Mouse (Mus musculus) spleen, adult 12 weeks (tissue): ENCODE measurements around the gene Fbxo21.
A peak's percentile ranks its signal among the peaks of the same experiment; 100 is the strongest.

Source experiments
- DNase-seq: peaks from one replicate; pipeline ENCODE4 v3.0.0; 2022; ENCODE audit warnings: low spot score

The Fbxo21 gene

DNA sequence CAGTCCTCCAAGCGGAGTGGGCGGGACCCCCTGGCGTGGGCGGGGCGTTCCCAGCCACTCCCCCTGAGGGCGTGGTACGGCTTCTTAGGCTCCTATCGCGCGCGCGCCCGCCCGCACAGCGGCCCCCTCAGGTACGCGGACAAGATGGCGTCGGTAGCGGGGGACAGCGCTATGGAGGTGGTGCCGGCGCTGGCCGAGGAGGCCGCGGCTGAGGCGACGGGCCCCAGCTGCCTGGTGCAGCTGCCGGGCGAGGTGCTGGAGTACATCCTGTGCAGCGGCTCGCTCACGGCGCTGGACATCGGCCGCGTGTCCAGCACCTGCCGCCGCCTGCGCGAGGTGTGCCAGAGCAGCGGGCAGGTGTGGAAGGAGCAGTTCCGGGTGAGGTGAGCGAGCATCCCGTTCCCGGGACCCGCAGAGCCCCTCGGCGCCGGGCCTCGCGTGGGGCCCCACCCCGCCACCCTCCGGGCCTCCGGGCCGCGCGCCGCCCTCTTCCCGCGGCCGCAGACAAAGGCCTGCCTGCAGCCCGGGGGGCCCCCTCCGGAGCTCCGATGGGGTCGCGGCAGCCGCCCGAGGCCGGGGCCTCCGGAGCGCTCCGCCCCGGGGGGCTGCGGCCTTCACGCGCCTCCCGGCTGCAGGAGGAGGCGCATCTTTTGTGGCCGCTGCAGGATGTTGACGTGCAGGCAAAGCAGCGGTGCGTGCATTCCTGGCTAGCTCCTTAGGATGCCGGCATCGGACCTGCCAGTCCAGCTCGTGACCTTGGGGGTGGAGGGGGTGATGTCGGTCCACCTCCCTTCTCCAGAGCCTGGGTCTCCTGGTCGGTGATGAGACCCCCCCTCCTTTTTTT lies at the start of gene Fbxo21:
TSS of gene Fbxo21 (plus strand) at position 74 of the 844 bp plus-strand sequence.
- DNase-seq = peak; percentile 74

DNA sequence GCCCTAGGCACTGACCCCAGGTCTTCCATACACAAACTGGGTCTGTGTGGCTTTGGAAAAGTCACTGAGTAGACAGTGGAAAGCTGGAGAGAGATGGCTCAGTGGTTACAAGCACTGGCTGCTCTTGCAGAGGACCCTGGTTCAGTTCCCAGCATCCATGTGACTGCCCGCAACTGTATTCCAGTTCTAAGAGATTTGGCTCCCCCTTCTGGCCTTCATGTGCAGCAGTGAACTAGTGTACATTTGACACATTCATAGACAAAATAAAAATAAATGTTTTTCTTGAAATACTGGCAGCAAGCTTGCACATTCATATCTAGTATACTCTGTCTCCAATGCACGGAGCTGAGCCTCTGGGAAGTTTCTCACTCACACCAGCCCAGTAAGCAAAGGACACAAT lies 48.0 kb upstream of the Fbxo21 start:
- no peak for DNase-seq

DNA sequence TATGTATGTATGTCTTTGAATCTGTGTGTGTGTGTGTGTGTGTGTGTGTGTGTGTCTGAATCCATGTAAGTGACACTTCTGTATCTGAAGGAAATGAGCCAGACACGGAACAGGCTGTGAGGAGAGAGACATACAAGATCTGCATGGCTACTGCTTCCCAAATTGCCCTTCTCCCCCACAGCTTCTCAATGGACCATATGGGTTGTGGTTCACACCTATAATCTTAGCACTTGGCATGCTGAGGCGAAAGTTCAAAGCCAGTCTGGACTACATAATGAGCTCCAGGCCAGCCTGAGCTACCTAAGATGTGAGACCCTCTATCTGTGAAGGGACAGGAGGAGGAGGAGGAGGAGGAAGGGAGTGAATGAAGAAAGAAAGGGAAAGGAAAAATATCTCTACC lies 44.3 kb upstream of the Fbxo21 start:
- no peak for DNase-seq

DNA sequence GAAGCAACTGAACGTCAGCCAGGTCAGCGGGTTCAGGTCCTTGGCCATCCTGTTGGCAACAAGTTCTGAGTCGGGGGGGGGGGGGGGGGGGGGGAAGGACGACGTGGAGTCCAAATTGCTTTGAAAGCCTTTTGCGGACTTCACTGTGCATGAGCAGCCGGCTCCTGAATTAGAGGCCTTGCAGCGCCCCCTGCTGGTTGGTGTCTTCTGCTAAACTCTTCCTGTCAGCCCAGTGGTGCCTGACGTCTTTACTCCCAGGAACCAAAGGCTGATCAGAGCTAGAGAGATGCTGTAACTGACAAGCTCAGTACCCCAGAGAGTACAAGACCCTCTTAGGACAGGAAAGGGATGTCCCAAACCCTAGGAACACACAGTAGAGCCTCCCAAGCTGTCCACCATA lies 43.7 kb upstream of the Fbxo21 start:
- peak; percentile 42 for DNase-seq

DNA sequence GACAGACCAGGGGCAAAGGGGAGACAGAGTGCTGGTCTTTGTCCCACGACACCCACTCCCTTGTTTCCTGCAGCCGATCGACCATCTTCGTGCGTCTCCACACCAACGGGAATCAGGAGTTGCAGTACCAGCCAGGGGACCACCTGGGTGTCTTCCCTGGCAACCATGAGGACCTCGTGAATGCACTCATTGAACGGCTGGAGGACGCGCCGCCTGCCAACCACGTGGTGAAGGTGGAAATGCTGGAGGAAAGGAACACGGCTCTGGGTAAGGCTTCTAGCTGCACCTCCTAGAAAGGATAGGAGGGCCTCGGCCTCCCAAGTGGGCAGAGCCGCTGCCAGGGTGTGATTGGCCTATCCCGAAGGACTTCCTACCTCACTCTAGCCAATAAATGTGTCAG lies 40.2 kb upstream of the Fbxo21 start:
- no peak for DNase-seq

DNA sequence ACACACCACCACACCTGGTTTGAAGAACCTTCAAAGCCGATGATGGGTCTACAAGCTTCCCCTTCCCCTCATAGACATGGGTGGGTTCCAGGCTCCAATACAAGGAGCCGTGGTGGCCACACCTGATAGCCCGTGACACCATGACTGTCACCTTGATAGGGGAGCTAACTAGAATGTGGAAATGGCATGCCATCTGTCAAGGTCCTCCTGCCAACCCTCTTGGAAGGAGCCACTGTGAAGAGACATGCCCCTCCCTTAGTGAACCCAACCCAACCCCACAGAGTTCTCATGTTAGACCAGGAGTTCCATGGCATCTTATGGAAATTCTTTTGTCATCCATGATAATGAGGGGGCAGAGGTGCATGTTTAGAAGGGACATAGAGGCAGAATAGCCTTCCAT lies 39.3 kb upstream of the Fbxo21 start:
- no peak for DNase-seq

DNA sequence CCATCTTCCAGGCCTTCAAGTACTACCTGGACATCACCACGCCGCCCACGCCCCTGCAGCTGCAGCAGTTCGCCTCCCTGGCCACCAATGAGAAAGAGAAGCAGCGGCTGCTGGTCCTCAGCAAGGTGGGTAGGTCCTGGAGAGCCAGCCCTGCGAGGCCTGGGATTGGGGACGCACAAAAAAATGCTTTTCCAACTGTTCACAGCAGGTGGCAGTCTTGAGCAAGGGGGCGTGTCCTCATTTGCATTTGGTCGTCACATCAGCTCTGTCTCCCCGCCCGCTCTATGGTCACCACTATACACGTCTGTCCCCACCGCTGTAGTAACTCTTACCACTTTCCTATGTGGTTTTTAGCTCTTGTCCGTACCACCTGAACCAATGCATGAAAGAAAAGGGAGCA lies 38.3 kb upstream of the Fbxo21 start:
- DNase-seq = peak; percentile 55

- DNase-seq = no peak
Measured at GRCm38 (mm10) chr5:117939402-117939801, 37.1 kb upstream of the Fbxo21 start.

- no peak for DNase-seq
Measured at GRCm38 (mm10) chr5:117941552-117941951, 35.0 kb upstream of the Fbxo21 start.

- DNase-seq = no peak
Measured at GRCm38 (mm10) chr5:117946605-117947004, 29.9 kb upstream of the Fbxo21 start.

DNA sequence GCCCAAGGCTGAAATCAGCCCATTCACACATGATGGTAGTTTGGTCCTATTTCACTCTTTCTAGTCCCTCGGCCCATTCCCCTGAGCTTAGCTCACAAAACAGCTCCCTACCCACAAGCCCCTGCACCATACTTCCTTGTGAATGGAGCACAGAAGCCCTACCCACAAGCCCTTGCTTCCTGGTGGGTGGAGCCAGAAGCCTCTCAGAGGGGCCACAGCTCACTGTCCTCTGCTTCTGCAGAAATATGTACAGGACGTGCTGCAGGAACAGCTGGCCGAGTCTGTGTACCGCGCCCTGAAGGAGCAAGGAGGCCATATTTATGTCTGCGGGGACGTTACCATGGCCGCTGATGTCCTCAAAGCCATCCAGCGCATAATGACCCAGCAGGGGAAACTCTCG lies 27.1 kb upstream of the Fbxo21 start:
- DNase-seq = no peak

DNA sequence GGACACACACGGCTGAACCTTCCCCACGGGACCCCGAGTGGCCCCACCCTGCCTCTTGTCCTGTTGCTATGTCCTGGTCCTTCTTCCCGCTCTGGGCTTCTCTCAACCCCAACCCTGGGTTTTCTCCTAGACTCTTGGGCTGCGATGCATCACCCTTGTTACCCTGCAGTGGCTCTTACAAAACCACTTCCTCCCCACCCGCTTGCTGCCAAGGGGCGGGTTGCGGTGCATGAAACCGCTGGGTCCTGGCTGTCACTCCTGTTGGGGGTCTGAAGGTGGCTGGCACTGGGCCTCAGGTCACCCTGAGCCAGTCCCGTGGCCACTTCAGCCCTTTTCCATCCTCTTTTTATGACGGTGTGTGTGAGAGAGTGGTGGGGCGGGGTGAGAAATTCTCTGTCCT lies 22.6 kb upstream of the Fbxo21 start:
- DNase-seq = no peak

GRCm38 (mm10) chr5:117954429-117954828 lies 22.1 kb upstream of the Fbxo21 start:
- DNase-seq = no peak

DNA sequence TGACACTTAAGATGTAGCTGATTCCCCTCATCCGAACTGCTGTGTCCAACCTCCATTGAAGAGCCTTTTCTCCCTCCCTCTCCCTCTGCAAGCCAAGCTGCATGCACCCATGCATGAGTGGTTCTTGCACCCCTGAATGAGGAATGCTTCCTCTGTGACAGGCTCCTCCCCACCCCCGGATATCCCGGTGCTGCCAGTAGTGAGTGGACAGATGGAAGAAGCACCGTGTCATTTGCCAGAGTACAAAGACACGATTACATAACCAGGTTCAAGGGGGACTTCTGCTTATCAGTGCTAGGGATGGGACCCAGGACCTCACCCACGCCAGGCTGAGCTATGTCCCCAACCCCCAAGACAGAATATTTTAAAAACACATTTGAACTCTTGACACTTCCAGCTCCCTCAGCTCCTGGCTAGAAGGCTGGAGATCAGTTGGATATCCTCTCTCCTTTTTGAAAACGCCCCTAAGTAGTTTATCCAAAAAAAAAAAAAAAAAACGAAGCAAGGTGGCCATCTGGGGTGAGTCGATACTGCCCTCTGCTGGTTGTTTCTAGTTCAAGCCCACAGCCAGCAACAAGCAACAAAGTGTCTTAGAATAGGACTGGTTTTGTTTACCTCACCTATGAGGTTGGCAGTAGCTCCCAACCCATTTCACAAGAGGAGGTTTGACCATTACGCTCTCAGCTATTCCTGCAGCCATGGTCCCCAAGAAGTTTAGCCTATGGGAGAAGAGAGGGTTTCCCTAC lies 20.7 kb upstream of the Fbxo21 start:
- no peak for DNase-seq

GRCm38 (mm10) chr5:117964750-117965149 lies 11.8 kb upstream of the Fbxo21 start:
- no peak for DNase-seq

DNA sequence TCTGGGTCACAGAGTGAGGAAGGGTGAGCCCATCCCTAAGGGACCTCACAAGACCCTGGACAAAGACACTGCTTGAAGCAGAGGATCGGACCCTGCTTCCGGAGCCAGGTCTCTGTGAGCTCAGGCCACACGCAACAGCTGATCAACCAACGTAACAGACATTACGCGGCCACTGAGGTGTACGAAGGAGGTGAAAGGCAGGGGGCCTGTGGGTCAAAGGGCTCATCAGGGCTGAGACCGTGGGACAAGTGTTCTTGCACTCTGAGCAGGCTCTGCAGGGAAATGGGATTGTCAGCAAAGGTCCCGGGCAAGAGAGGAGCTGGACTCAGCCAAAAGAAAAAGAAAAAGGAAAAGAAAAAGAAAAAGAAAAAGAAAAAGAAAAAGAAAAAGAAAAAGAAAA lies 9.6 kb upstream of the Fbxo21 start:
- no peak for DNase-seq

GRCm38 (mm10) chr5:117967659-117968069 lies 8.9 kb upstream of the Fbxo21 start:
- no peak for DNase-seq

DNA sequence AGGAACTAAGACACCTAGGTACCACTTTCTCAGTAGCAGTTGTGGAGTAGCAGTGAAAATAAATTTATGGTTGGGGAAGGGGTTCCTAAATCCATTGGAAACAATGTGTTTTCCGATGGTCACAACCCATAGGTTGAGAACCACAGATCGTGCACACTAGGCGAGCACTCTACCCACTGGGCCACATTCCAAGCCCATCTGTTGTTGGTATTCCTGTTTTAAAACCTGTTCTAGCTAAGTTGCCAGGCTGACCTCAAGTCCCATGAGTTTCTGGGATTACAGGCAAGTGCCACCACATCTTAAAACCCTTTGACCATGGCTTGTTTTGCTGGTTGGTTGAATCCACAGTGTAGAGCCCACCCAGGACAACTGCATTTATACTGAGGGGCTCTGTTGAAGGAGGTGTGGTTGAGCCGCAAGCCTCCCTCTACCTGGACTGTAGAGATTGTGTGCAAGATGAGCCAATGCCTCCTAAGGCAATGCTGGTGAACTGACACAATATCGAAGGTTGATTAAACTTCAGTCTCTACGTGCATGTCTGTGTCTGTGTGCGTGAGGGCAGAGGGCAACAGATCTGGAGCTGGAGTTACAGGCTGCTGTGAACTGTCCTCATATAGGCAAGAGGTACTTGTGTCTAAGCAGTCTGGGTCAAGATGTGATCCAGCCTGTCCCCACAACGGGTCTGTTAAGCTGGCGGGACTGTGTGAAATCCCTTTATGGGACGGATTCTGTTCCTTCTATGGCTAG lies 6.7 kb upstream of the Fbxo21 start:
- no peak for DNase-seq

DNA sequence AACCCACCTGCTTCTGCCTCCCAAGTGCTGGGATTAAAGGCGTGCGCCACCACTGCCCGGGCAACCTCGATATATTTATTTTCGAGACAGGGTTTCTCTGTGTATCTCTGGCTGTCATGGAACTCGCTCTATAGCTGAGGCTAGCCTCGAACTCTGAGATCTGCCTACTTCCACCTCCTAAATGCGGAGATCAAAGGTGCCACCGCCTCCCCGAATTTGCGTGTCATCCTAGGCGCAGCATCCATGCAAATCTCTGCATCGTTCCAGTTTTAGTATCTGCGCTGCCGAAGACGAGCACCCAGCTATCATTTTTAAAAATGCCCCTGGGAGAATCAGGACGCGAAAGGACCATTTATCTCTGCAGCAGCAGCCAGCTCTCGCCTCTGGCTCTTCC lies 270 bp upstream of the Fbxo21 start:
- DNase-seq = no peak

- DNase-seq = no peak
Measured at GRCm38 (mm10) chr5:117977501-117978158, 1.1 kb downstream of the Fbxo21 start.

GRCm38 (mm10) chr5:117978159-117978697 lies 1.7 kb downstream of the Fbxo21 start:
- DNase-seq = no peak

GRCm38 (mm10) chr5:117979082-117979481 lies 2.6 kb downstream of the Fbxo21 start:
- DNase-seq = no peak
